Mouse (Mus musculus): ENCODE measurements around the gene Lhfpl2. TPM values are rescaled to one million over a fixed set of nuclear protein-coding genes. Genes with fewer than 3 reads are reported as not detected.

Lhfpl2 gene
- polyA plus RNA-seq, 1 experiment: 22.5 TPM

- no peak overlapping the region for H3K4me3 ChIP-seq (replicated peaks; ENCODE audit: insufficient read depth, low read depth, low read length)
- no peak for TF ChIP-seq CTCF (IDR thresholded peaks at IDR 0.05; ENCODE audit: borderline replicate concordance, insufficient read depth, low read depth, low read length)
- TF ChIP-seq POLR2A (IDR thresholded peaks at IDR 0.05; ENCODE audit: borderline replicate concordance, insufficient read depth, low read length): no peak
- no peaks in the 10 kb centered on the region for H3K27me3 ChIP-seq (ENCODE audit: control insufficient read depth, insufficient read depth, low read length)
- 73% methylated on average over 8 of the region's 8 CpGs for WGBS
- DNase-seq: no peak
- no peak overlapping the region for H3K27ac ChIP-seq (ENCODE audit: insufficient read depth, low read length)
- H3K4me1 ChIP-seq (ENCODE audit: control insufficient read depth, insufficient read depth, low read length): no peaks in the 10 kb centered on the region
Observed at GRCm38 (mm10) chr13:94083196-94083595, 25.6 kb downstream of the Lhfpl2 start.

GRCm38 (mm10) chr13:94084220-94085126 is 26.9 kb downstream of the Lhfpl2 start:
- Histone ChIP-seq H3K4me1 (ENCODE audit: control insufficient read depth, insufficient read depth, low read length) (no peaks in the 10 kb centered on the region), H3K27ac (ENCODE audit: insufficient read depth, low read length) (no peak overlapping the region), H3K4me3 (replicated peaks; ENCODE audit: insufficient read depth, low read depth, low read length) (no peak overlapping the region), H3K27me3 (ENCODE audit: control insufficient read depth, insufficient read depth, low read length) (no peaks in the 10 kb centered on the region)
- 85% methylated on average over 15 of the region's 15 CpGs for WGBS
- no peak for DNase-seq
- TF ChIP-seq CTCF (IDR thresholded peaks at IDR 0.05; ENCODE audit: borderline replicate concordance, insufficient read depth, low read depth, low read length) (no peak), POLR2A (IDR thresholded peaks at IDR 0.05; ENCODE audit: borderline replicate concordance, insufficient read depth, low read length) (no peak)

- Histone ChIP-seq H3K4me3 (replicated peaks; ENCODE audit: insufficient read depth, low read depth, low read length) (no peak overlapping the region), H3K4me1 (ENCODE audit: control insufficient read depth, insufficient read depth, low read length) (no peaks in the 10 kb centered on the region), H3K27ac (ENCODE audit: insufficient read depth, low read length) (no peak overlapping the region), H3K27me3 (ENCODE audit: control insufficient read depth, insufficient read depth, low read length) (no peaks in the 10 kb centered on the region)
- TF ChIP-seq POLR2A (IDR thresholded peaks at IDR 0.05; ENCODE audit: borderline replicate concordance, insufficient read depth, low read length) (no peak), CTCF (IDR thresholded peaks at IDR 0.05; ENCODE audit: borderline replicate concordance, insufficient read depth, low read depth, low read length) (no peak)
- WGBS: 90% methylated on average over 12 of the region's 12 CpGs
- DNase-seq: no peak
Observed at GRCm38 (mm10) chr13:94086090-94086808, 28.7 kb downstream of the Lhfpl2 start.

- 28% methylated on average over 9 of the region's 9 CpGs for WGBS
- Histone ChIP-seq H3K27ac (ENCODE audit: insufficient read depth, low read length) (no peak overlapping the region), H3K27me3 (ENCODE audit: control insufficient read depth, insufficient read depth, low read length) (no peaks in the 10 kb centered on the region), H3K4me3 (replicated peaks; ENCODE audit: insufficient read depth, low read depth, low read length) (no peak overlapping the region), H3K4me1 (ENCODE audit: control insufficient read depth, insufficient read depth, low read length) (no peaks in the 10 kb centered on the region)
- DNase-seq: no peak
- TF ChIP-seq CTCF (IDR thresholded peaks at IDR 0.05; ENCODE audit: borderline replicate concordance, insufficient read depth, low read depth, low read length): no peak
- TF ChIP-seq POLR2A (IDR thresholded peaks at IDR 0.05; ENCODE audit: borderline replicate concordance, insufficient read depth, low read length): no peak
Observed at GRCm38 (mm10) chr13:94087061-94087460, 29.5 kb downstream of the Lhfpl2 start.

GRCm38 (mm10) chr13:94088788-94089187 is 31.2 kb downstream of the Lhfpl2 start:
- Histone ChIP-seq H3K27ac (ENCODE audit: insufficient read depth, low read length) (no peak overlapping the region), H3K4me1 (ENCODE audit: control insufficient read depth, insufficient read depth, low read length) (no peaks in the 10 kb centered on the region), H3K4me3 (replicated peaks; ENCODE audit: insufficient read depth, low read depth, low read length) (no peak overlapping the region), H3K27me3 (ENCODE audit: control insufficient read depth, insufficient read depth, low read length) (no peaks in the 10 kb centered on the region)
- DNase-seq: no peak
- TF ChIP-seq CTCF (IDR thresholded peaks at IDR 0.05; ENCODE audit: borderline replicate concordance, insufficient read depth, low read depth, low read length) (no peak), POLR2A (IDR thresholded peaks at IDR 0.05; ENCODE audit: borderline replicate concordance, insufficient read depth, low read length) (no peak)
- 68% methylated on average over 9 of the region's 9 CpGs for WGBS

- Histone ChIP-seq H3K4me1 (ENCODE audit: control insufficient read depth, insufficient read depth, low read length) (no peaks in the 10 kb centered on the region), H3K27ac (ENCODE audit: insufficient read depth, low read length) (no peak overlapping the region), H3K4me3 (replicated peaks; ENCODE audit: insufficient read depth, low read depth, low read length) (no peak overlapping the region), H3K27me3 (ENCODE audit: control insufficient read depth, insufficient read depth, low read length) (no peaks in the 10 kb centered on the region)
- no peak for TF ChIP-seq CTCF (IDR thresholded peaks at IDR 0.05; ENCODE audit: borderline replicate concordance, insufficient read depth, low read depth, low read length)
- TF ChIP-seq POLR2A (IDR thresholded peaks at IDR 0.05; ENCODE audit: borderline replicate concordance, insufficient read depth, low read length): no peak
- 79% methylated on average over 9 of the region's 9 CpGs for WGBS
- DNase-seq: no peak
Observed at GRCm38 (mm10) chr13:94089286-94089685, 31.7 kb downstream of the Lhfpl2 start.

GRCm38 (mm10) chr13:94091366-94091765 is 33.8 kb downstream of the Lhfpl2 start:
- 49% methylated on average over 2 of the region's 2 CpGs for WGBS
- TF ChIP-seq POLR2A (IDR thresholded peaks at IDR 0.05; ENCODE audit: borderline replicate concordance, insufficient read depth, low read length): no peak
- TF ChIP-seq CTCF (IDR thresholded peaks at IDR 0.05; ENCODE audit: borderline replicate concordance, insufficient read depth, low read depth, low read length): no peak
- Histone ChIP-seq H3K27ac (ENCODE audit: insufficient read depth, low read length) (no peak overlapping the region), H3K4me1 (ENCODE audit: control insufficient read depth, insufficient read depth, low read length) (no peaks in the 10 kb centered on the region), H3K4me3 (replicated peaks; ENCODE audit: insufficient read depth, low read depth, low read length) (no peak overlapping the region), H3K27me3 (ENCODE audit: control insufficient read depth, insufficient read depth, low read length) (no peaks in the 10 kb centered on the region)
- no peak for DNase-seq
